Mouse (Mus musculus): ENCODE data around the gene Hist1h1e.

DNA sequence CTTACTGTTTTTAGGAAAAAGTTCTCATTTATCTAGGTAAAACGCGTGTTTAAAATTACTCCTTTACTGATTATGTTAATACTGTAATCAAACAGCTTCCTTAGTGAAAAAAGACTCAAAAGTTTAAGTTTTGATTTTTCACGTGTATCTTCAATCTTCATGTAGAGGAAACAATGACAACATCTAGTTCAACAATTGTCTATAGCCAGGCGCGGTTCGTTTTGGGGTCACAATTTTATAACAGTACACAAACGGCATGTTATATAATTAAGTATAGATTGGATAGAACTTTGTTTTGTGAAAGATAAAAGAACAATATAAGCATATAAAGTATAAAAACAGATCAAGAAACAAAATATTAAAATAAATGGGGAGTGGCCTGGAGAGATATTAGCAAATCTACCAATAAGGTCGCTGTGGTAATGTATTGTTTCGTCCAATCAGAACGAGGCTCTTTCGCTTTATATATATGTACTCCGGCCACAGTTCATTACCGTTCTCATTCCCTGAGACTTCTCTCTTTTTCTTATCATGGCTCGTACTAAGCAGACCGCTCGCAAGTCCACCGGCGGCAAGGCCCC lies 47.0 kb downstream of the Hist1h1e start, which contains the start of gene Hist1h3d:
- TF ChIP-seq CTCF (conservative IDR thresholded peaks at IDR 0.05; ENCODE audit: low read length) (no peak), NANOG (IDR thresholded peaks at IDR 0.05; ENCODE audit: borderline replicate concordance, low read length) (peak; percentile 15; the same call in 1 of the 2 replicates)
